Mouse (Mus musculus): ENCODE results near the gene Kcng3. TPM values are rescaled to one million over a fixed set of nuclear protein-coding genes. Genes with fewer than 3 reads are reported as not detected.

Gene Kcng3
- polyA plus RNA-seq (2016; fragmentation: Nextera tagmentation; extraction: Ambion mirVana): not detected in 2 replicates

GRCm38 (mm10) chr17:83631783-83632652, at the start of gene Kcng3:
Gene Kcng3, minus strand, starts transcription at chr17:83631895.
- DNase-seq (ENCODE audit: low spot score): peak; percentile 63
- Histone ChIP-seq H3K27ac (replicated peaks) (peak within 1 kb of the TSS; percentile 63; the same call in 1 of the 2 replicates), H3K36me3 (replicated peaks) (no peaks in the 10 kb centered on the region), H3K4me3 (peak within 1 kb of the TSS; percentile 64), H3K27me3 (replicated peaks; ENCODE audit: low read depth, poor library complexity, severe bottlenecking) (peaks cover 89% of the 10 kb centered on the region), H3K4me1 (peaks cover 28% of the 10 kb centered on the region), H3K9me3 (no peaks in the 10 kb centered on the region)
- WGBS: under 1% methylated on average over 85 of the region's 86 CpGs

- Histone ChIP-seq H3K27me3 (replicated peaks; ENCODE audit: low read depth, poor library complexity, severe bottlenecking) (no peaks in the 10 kb centered on the region), H3K4me3 (no peak overlapping the region), H3K9me3 (no peaks in the 10 kb centered on the region), H3K36me3 (replicated peaks) (no peaks in the 10 kb centered on the region), H3K4me1 (no peaks in the 10 kb centered on the region), H3K27ac (replicated peaks) (no peak overlapping the region)
- no peak for DNase-seq (ENCODE audit: low spot score)
- 75% methylated on average over 1 of the region's 1 CpGs for WGBS
Observed at GRCm38 (mm10) chr17:83677370-83677769, 45.7 kb upstream of the Kcng3 start.

GRCm38 (mm10) chr17:83672685-83673084, 41.0 kb upstream of the Kcng3 start:
- Histone ChIP-seq H3K36me3 (replicated peaks) (no peaks in the 10 kb centered on the region), H3K27me3 (replicated peaks; ENCODE audit: low read depth, poor library complexity, severe bottlenecking) (no peaks in the 10 kb centered on the region), H3K4me3 (no peak overlapping the region), H3K9me3 (no peaks in the 10 kb centered on the region), H3K27ac (replicated peaks) (no peak overlapping the region), H3K4me1 (no peaks in the 10 kb centered on the region)
- no peak for DNase-seq (ENCODE audit: low spot score)
- 87% methylated on average over 4 of the region's 4 CpGs for WGBS

GRCm38 (mm10) chr17:83667934-83668690, 36.4 kb upstream of the Kcng3 start:
- Histone ChIP-seq H3K36me3 (replicated peaks) (no peaks in the 10 kb centered on the region), H3K4me3 (no peak overlapping the region), H3K4me1 (no peaks in the 10 kb centered on the region), H3K27ac (replicated peaks) (no peak overlapping the region), H3K9me3 (no peaks in the 10 kb centered on the region), H3K27me3 (replicated peaks; ENCODE audit: low read depth, poor library complexity, severe bottlenecking) (no peaks in the 10 kb centered on the region)
- no peak for DNase-seq (ENCODE audit: low spot score)
- 87% methylated on average over 3 of the region's 3 CpGs for WGBS

GRCm38 (mm10) chr17:83666597-83667287, 35.0 kb upstream of the Kcng3 start:
- DNase-seq (ENCODE audit: low spot score): no peak
- H3K9me3 ChIP-seq: no peaks in the 10 kb centered on the region
- 67% methylated on average over 13 of the region's 13 CpGs for WGBS

GRCm38 (mm10) chr17:83664761-83665160, 33.1 kb upstream of the Kcng3 start:
- Histone ChIP-seq H3K36me3 (replicated peaks) (no peaks in the 10 kb centered on the region), H3K9me3 (no peaks in the 10 kb centered on the region), H3K4me3 (no peak overlapping the region), H3K27ac (replicated peaks) (no peak overlapping the region), H3K27me3 (replicated peaks; ENCODE audit: low read depth, poor library complexity, severe bottlenecking) (no peaks in the 10 kb centered on the region), H3K4me1 (no peaks in the 10 kb centered on the region)
- 44% methylated on average over 8 of the region's 8 CpGs for WGBS
- DNase-seq (ENCODE audit: low spot score): no peak

More at GRCm38 (mm10) chr17:83666597-83667287, 35.0 kb upstream of the Kcng3 start:
- no peak overlapping the region for H3K27ac ChIP-seq (replicated peaks)
- no peaks in the 10 kb centered on the region for H3K36me3 ChIP-seq (replicated peaks)
- H3K4me1 ChIP-seq: no peaks in the 10 kb centered on the region
- H3K27me3 ChIP-seq (replicated peaks; ENCODE audit: low read depth, poor library complexity, severe bottlenecking): no peaks in the 10 kb centered on the region
- H3K4me3 ChIP-seq: no peak overlapping the region

GRCm38 (mm10) chr17:83658943-83659342, 27.2 kb upstream of the Kcng3 start:
- no peaks in the 10 kb centered on the region for H3K27me3 ChIP-seq (replicated peaks; ENCODE audit: low read depth, poor library complexity, severe bottlenecking)
- peaks cover 14% of the 10 kb centered on the region for H3K4me1 ChIP-seq
- DNase-seq (ENCODE audit: low spot score): no peak
- 76% methylated on average over 1 of the region's 1 CpGs for WGBS
- H3K9me3 ChIP-seq: no peaks in the 10 kb centered on the region
- H3K27ac ChIP-seq (replicated peaks): no peak overlapping the region
- H3K36me3 ChIP-seq (replicated peaks): no peaks in the 10 kb centered on the region
- no peak overlapping the region for H3K4me3 ChIP-seq

- H3K36me3 ChIP-seq (replicated peaks): no peaks in the 10 kb centered on the region
- H3K9me3 ChIP-seq: no peaks in the 10 kb centered on the region
- 71% methylated on average over 9 of the region's 9 CpGs for WGBS
- no peak overlapping the region for H3K27ac ChIP-seq (replicated peaks)
- peaks cover 14% of the 10 kb centered on the region for H3K4me1 ChIP-seq
- no peak for DNase-seq (ENCODE audit: low spot score)
- no peak overlapping the region for H3K4me3 ChIP-seq
- no peaks in the 10 kb centered on the region for H3K27me3 ChIP-seq (replicated peaks; ENCODE audit: low read depth, poor library complexity, severe bottlenecking)
Observed at GRCm38 (mm10) chr17:83657375-83657774, 25.7 kb upstream of the Kcng3 start.

GRCm38 (mm10) chr17:83655732-83656131, 24.0 kb upstream of the Kcng3 start:
- no peak overlapping the region for H3K4me3 ChIP-seq
- DNase-seq (ENCODE audit: low spot score): no peak
- no peaks in the 10 kb centered on the region for H3K27me3 ChIP-seq (replicated peaks; ENCODE audit: low read depth, poor library complexity, severe bottlenecking)
- H3K36me3 ChIP-seq (replicated peaks): no peaks in the 10 kb centered on the region
- H3K27ac ChIP-seq (replicated peaks): no peak overlapping the region
- peaks cover 14% of the 10 kb centered on the region for H3K4me1 ChIP-seq
- WGBS: 83% methylated on average over 3 of the region's 3 CpGs
- no peaks in the 10 kb centered on the region for H3K9me3 ChIP-seq

GRCm38 (mm10) chr17:83654651-83655136, 23.0 kb upstream of the Kcng3 start:
- no peaks in the 10 kb centered on the region for H3K27me3 ChIP-seq (replicated peaks; ENCODE audit: low read depth, poor library complexity, severe bottlenecking)
- 73% methylated on average over 13 of the region's 13 CpGs for WGBS
- no peaks in the 10 kb centered on the region for H3K9me3 ChIP-seq
- no peak overlapping the region for H3K4me3 ChIP-seq
- H3K27ac ChIP-seq (replicated peaks): no peak overlapping the region
- DNase-seq (ENCODE audit: low spot score): no peak
- peaks cover 14% of the 10 kb centered on the region for H3K4me1 ChIP-seq
- no peaks in the 10 kb centered on the region for H3K36me3 ChIP-seq (replicated peaks)

- Histone ChIP-seq H3K27ac (replicated peaks) (no peak overlapping the region), H3K4me3 (no peak overlapping the region), H3K9me3 (no peaks in the 10 kb centered on the region), H3K36me3 (replicated peaks) (no peaks in the 10 kb centered on the region), H3K4me1 (peaks cover 14% of the 10 kb centered on the region), H3K27me3 (replicated peaks; ENCODE audit: low read depth, poor library complexity, severe bottlenecking) (no peaks in the 10 kb centered on the region)
- WGBS: 95% methylated on average over 3 of the region's 3 CpGs
- no peak for DNase-seq (ENCODE audit: low spot score)
Observed at GRCm38 (mm10) chr17:83653635-83654034, 21.9 kb upstream of the Kcng3 start.
